Comparison of ENCODE assay signal across 14 mouse cellular contexts in the genomic region with DNA sequence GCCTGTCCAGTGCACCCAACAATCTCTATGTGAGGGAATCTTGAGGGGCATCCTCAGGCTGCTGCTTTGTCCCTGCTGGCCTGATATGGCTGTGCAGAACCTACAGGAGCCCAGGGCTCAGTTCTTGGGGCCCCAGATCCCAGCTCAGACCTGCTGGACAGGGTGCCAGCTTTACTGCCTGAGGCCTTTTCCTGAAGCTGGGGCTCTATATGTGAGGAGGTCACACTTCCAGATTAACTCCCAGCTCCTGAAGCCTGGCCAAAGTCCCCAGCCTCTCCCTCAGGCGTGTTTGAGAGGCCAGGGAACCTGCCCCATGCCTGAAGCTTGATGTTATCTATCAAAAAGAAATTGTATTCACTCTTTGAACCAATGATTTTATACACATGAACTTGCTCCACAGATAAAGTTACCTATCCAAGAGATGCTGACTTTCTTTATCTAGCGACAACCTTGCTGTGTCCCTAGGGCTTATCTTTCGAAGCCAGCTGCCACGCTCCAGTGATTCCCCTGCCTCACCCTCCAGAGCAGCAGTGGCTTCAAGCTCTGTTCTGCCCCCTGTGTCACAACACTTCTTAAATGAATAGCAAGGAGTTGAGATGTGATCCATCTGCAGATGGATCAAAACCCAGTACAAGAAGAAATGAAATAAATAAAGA.
A peak's percentile ranks its signal among the peaks of the same experiment; 100 is the strongest.
DNase-seq lines count a peak whose midpoint lies in the region; ATAC-seq and TF ChIP-seq lines count a peak whose summit lies in the region.
"Had no signal": no experiment of that assay in that cellular context is flagged by ENCODE, and none has a peak within 500 bp of the region (broad histone marks: within the 10 kb centered on the region; RNA-seq: fewer than 3 reads in every experiment).

No protein-coding gene starts in this region.

- H3K9ac ChIP-seq in heart, embryonic 15.5 days, result no peak overlapping the region; the same call in 1 of the 2 replicates
- H3K9ac ChIP-seq in intestine, embryonic 15.5 days, result no peak overlapping the region
- no peak overlapping the region for H3K9ac ChIP-seq in midbrain, embryonic 15.5 days
- H3K9ac ChIP-seq: lung, embryonic 14.5 days had no signal

- no peaks in the 10 kb centered on the region for H3K9me3 ChIP-seq in heart, embryonic 15.5 days (replicated peaks)
- no peaks in the 10 kb centered on the region for H3K9me3 ChIP-seq in G1E (replicated peaks)
- H3K9me3 ChIP-seq in intestine, embryonic 15.5 days, result no peaks in the 10 kb centered on the region
- H3K9me3 ChIP-seq in midbrain, embryonic 15.5 days, result no peaks in the 10 kb centered on the region

- no peak for DNase-seq in heart, postnatal 25 days (ENCODE audit: low spot score)
- DNase-seq in G1E (ENCODE audit: low spot score), result no peak
- no peak for DNase-seq in adrenal gland, postnatal 14 days
- DNase-seq: cerebellum, postnatal 36 days; gastrocnemius, postnatal 10 days; lung, embryonic 14.5 days; thymus, postnatal 36 days had no signal

- 20% methylated on average over 4 of the region's 4 CpGs for WGBS in heart, embryonic 15.5 days
- 47% methylated on average over 4 of the region's 4 CpGs for WGBS in intestine, embryonic 15.5 days
- WGBS in midbrain, embryonic 15.5 days, result 30% methylated on average over 4 of the region's 4 CpGs

- intact Hi-C loops in heart, postnatal 25 days (cut with DNase I), result no loop called here

- TF ChIP-seq CTCF in G1E (IDR thresholded peaks at IDR 0.05; ENCODE audit: low read depth, low read length), result no peak

- no peaks in the 10 kb centered on the region for H3K27me3 ChIP-seq in heart, embryonic 15.5 days
- peaks cover 36% of the 10 kb centered on the region for H3K27me3 ChIP-seq in G1E (ENCODE audit: insufficient read depth, low read length)
- H3K27me3 ChIP-seq in intestine, embryonic 15.5 days (replicated peaks), result no peaks in the 10 kb centered on the region
- no peaks in the 10 kb centered on the region for H3K27me3 ChIP-seq in midbrain, embryonic 15.5 days (replicated peaks)

- no peak for ATAC-seq in heart, embryonic 15.5 days (replicated peaks; ENCODE audit: insufficient number of reproducible peaks, insufficient read depth, low FRiP score, low read depth)
- peak; percentile 83 for ATAC-seq in G1E (ENCODE audit: extremely low read depth, insufficient number of reproducible peaks, low FRiP score, poor library complexity, severe bottlenecking)
- ATAC-seq in intestine, embryonic 15.5 days, result peak; percentile 87
- ATAC-seq in megakaryocyte progenitor cell, adult 5-6 weeks (replicated peaks; ENCODE audit: poor library complexity), result peak; percentile 65
- ATAC-seq in CD4-positive, CD25-positive, alpha-beta regulatory T cell, adult 4 months, result no peak
- no peak for ATAC-seq in midbrain, embryonic 15.5 days (replicated peaks)
- ATAC-seq: midbrain, embryonic 16.5 days had no signal

- peak overlapping the region; percentile 96 for H3K27ac ChIP-seq in heart, embryonic 15.5 days
- peak overlapping the region; percentile 91 for H3K27ac ChIP-seq in intestine, embryonic 15.5 days
- no peak overlapping the region for H3K27ac ChIP-seq in midbrain, embryonic 15.5 days

- no peak overlapping the region for H3K4me3 ChIP-seq in heart, embryonic 15.5 days
- no peak overlapping the region; the same call in 1 of the 2 replicates for H3K4me3 ChIP-seq in G1E (ENCODE audit: low read depth, low read length)
- no peak overlapping the region for H3K4me3 ChIP-seq in intestine, embryonic 15.5 days (replicated peaks)
- no peak overlapping the region for H3K4me3 ChIP-seq in midbrain, embryonic 15.5 days
- H3K4me3 ChIP-seq: erythroblast, embryonic 14.5 days had no signal

- H3K4me2 ChIP-seq in heart, embryonic 15.5 days, result no peak overlapping the region
- 0 out of 2 replicates have a peak overlapping the region, but pooled peaks have one; percentile 9 for H3K4me2 ChIP-seq in intestine, embryonic 15.5 days (replicated peaks)
- H3K4me2 ChIP-seq in midbrain, embryonic 15.5 days, result no peak overlapping the region
- H3K4me2 ChIP-seq: lung, embryonic 14.5 days had no signal

- H3K4me1 ChIP-seq in heart, embryonic 15.5 days (replicated peaks), result peaks cover 95% of the 10 kb centered on the region
- peaks cover 26% of the 10 kb centered on the region for H3K4me1 ChIP-seq in G1E (ENCODE audit: insufficient read depth, low read depth, low read length)
- H3K4me1 ChIP-seq in intestine, embryonic 15.5 days (replicated peaks), result peaks cover 39% of the 10 kb centered on the region
- H3K4me1 ChIP-seq in midbrain, embryonic 15.5 days, result peaks cover 10% of the 10 kb centered on the region

- no peaks in the 10 kb centered on the region for H3K36me3 ChIP-seq in heart, embryonic 15.5 days
- H3K36me3 ChIP-seq in G1E (replicated peaks), result no peaks in the 10 kb centered on the region
- H3K36me3 ChIP-seq in intestine, embryonic 15.5 days, result no peaks in the 10 kb centered on the region
- no peaks in the 10 kb centered on the region for H3K36me3 ChIP-seq in midbrain, embryonic 15.5 days (replicated peaks)

Comparison
In these comparisons a context has a peak if more than half of its experiments do, and no peak if none do; other contexts are left out.
1. ATAC-seq: peak in G1E (single experiment), intestine, embryonic 15.5 days (single experiment) and megakaryocyte progenitor cell, adult 5-6 weeks (single experiment); none in heart, embryonic 15.5 days (single experiment), CD4-positive, CD25-positive, alpha-beta regulatory T cell, adult 4 months (single experiment) and midbrain, embryonic 15.5 days (single experiment).